In genomic region chr9:50811746-50812145, GRCm38 (mm10) we compare ENCODE assay signal across 25 mouse cellular contexts. TPM values are rescaled to one million over a fixed set of nuclear protein-coding genes. Genes with fewer than 3 reads are reported as not detected.
DNase-seq lines count a peak whose midpoint lies in the region; ATAC-seq and TF ChIP-seq lines count a peak whose summit lies in the region.
"Had no signal": no experiment of that assay in that cellular context is flagged by ENCODE, and none has a peak within 500 bp of the region (broad histone marks: within the 10 kb centered on the region; RNA-seq: fewer than 3 reads in every experiment).

No protein-coding gene starts in this region.

- no peak for TF ChIP-seq POLR2A in cerebellum, adult 2 months (IDR thresholded peaks at IDR 0.05; ENCODE audit: borderline replicate concordance, insufficient read depth, low read length)

- ATAC-seq in stomach, embryonic 15.5 days (ENCODE audit: insufficient read depth, low FRiP score, low read depth), result 0 out of 2 replicates have a peak, but pooled peaks have one; percentile 50
- no peak for ATAC-seq in stomach, postnatal 0 days (ENCODE audit: low FRiP score, low TSS enrichment)
- ATAC-seq in erythroid progenitor cell, adult 5-6 weeks (replicated peaks; ENCODE audit: low FRiP score, poor library complexity, severe bottlenecking), result peak; percentile 60
- peak; percentile 69 for ATAC-seq in liver, embryonic 15.5 days (ENCODE audit: insufficient read depth)

- no peaks in the 10 kb centered on the region for H3K4me1 ChIP-seq in stomach, embryonic 15.5 days
- H3K4me1 ChIP-seq in stomach, postnatal 0 days (replicated peaks; ENCODE audit: control insufficient read depth, insufficient read depth), result no peaks in the 10 kb centered on the region
- H3K4me1 ChIP-seq in liver, embryonic 15.5 days (replicated peaks), result peaks cover 87% of the 10 kb centered on the region
- H3K4me1 ChIP-seq in cerebellum, adult 2 months (ENCODE audit: control insufficient read depth, insufficient read depth, low read length), result no peaks in the 10 kb centered on the region
- H3K4me1 ChIP-seq: forebrain, embryonic 12.5 days; hindbrain, embryonic 15.5 days; neural tube, embryonic 13.5 days had no signal

- no peak for TF ChIP-seq EP300 in stomach, postnatal 0 days (optimal IDR thresholded peaks at IDR 0.05)

- no peaks in the 10 kb centered on the region for H3K9me3 ChIP-seq in stomach, embryonic 15.5 days
- no peaks in the 10 kb centered on the region for H3K9me3 ChIP-seq in stomach, postnatal 0 days (ENCODE audit: control insufficient read depth, low read length)
- 0 out of 2 replicates have a peak, but pooled peaks cover 3% of the 10 kb centered on the region for H3K9me3 ChIP-seq in liver, embryonic 15.5 days (replicated peaks)
- H3K9me3 ChIP-seq: forebrain, embryonic 12.5 days; G1E; heart, embryonic 10.5 days; hindbrain, embryonic 15.5 days; neural tube, embryonic 13.5 days had no signal

- H3K27me3 ChIP-seq in stomach, embryonic 15.5 days (replicated peaks), result no peaks in the 10 kb centered on the region
- H3K27me3 ChIP-seq in stomach, postnatal 0 days (ENCODE audit: control insufficient read depth, insufficient read depth, low read length), result no peaks in the 10 kb centered on the region
- H3K27me3 ChIP-seq in liver, embryonic 15.5 days, result no peaks in the 10 kb centered on the region
- no peaks in the 10 kb centered on the region for H3K27me3 ChIP-seq in cerebellum, adult 2 months (ENCODE audit: control insufficient read depth, insufficient read depth, low read length)
- H3K27me3 ChIP-seq: CH12.LX; forebrain, embryonic 12.5 days; hindbrain, embryonic 15.5 days; neural tube, embryonic 13.5 days had no signal

- H3K4me2 ChIP-seq in stomach, embryonic 15.5 days, result no peak overlapping the region
- H3K4me2 ChIP-seq in stomach, postnatal 0 days (replicated peaks; ENCODE audit: low read depth), result no peak overlapping the region
- H3K4me2 ChIP-seq in liver, embryonic 15.5 days, result peak overlapping the region; percentile 50
- H3K4me2 ChIP-seq: forebrain, embryonic 12.5 days; hindbrain, embryonic 15.5 days; neural tube, embryonic 13.5 days had no signal

- H3K4me3 ChIP-seq in stomach, embryonic 15.5 days (replicated peaks), result no peak overlapping the region
- H3K4me3 ChIP-seq in stomach, postnatal 0 days (ENCODE audit: low read depth, low read length), result no peak overlapping the region
- no peak overlapping the region for H3K4me3 ChIP-seq in liver, embryonic 15.5 days (replicated peaks)
- H3K4me3 ChIP-seq in cerebellum, adult 2 months (replicated peaks; ENCODE audit: insufficient read depth, low read depth, low read length), result no peak overlapping the region
- H3K4me3 ChIP-seq: forebrain, embryonic 12.5 days; heart, embryonic 10.5 days; hindbrain, embryonic 15.5 days; neural tube, embryonic 13.5 days had no signal

- no peak for TF ChIP-seq CTCF in stomach, postnatal 0 days (IDR thresholded peaks at IDR 0.05; ENCODE audit: low read depth)
- TF ChIP-seq CTCF in cerebellum, adult 2 months (IDR thresholded peaks at IDR 0.05; ENCODE audit: borderline replicate concordance, insufficient read depth, low read depth, low read length), result no peak

- WGBS in stomach, embryonic 15.5 days, result 84% methylated on average over 2 of the region's 2 CpGs
- 93% methylated on average over 2 of the region's 2 CpGs for WGBS in stomach, postnatal 0 days
- 41% methylated on average over 2 of the region's 2 CpGs for WGBS in liver, embryonic 15.5 days (ENCODE audit: insufficient replicate concordance)
- WGBS in cerebellum, adult 2 months, result 78% methylated on average over 2 of the region's 2 CpGs

- H3K36me3 ChIP-seq in stomach, embryonic 15.5 days, result peaks cover 33% of the 10 kb centered on the region
- peaks cover 14% of the 10 kb centered on the region; the same call in 1 of the 2 replicates for H3K36me3 ChIP-seq in stomach, postnatal 0 days (ENCODE audit: control insufficient read depth, insufficient read depth, low read length)
- peaks cover 30% of the 10 kb centered on the region for H3K36me3 ChIP-seq in liver, embryonic 15.5 days (replicated peaks)

- no peak overlapping the region for H3K9ac ChIP-seq in stomach, embryonic 15.5 days
- no peak overlapping the region for H3K9ac ChIP-seq in stomach, postnatal 0 days (ENCODE audit: low read length)
- H3K9ac ChIP-seq in liver, embryonic 15.5 days, result 0 out of 2 replicates have a peak overlapping the region, but pooled peaks have one; percentile 1
- H3K9ac ChIP-seq: forebrain, embryonic 12.5 days; hindbrain, embryonic 15.5 days; neural tube, embryonic 13.5 days had no signal

- DNase-seq in stomach, postnatal 0 days (ENCODE audit: low spot score), result no peak
- DNase-seq in testis, postnatal 14 days (ENCODE audit: low spot score), result no peak
- no peak for DNase-seq in cerebellum, adult 2 months
- no peak for DNase-seq in retina, postnatal 1 day
- DNase-seq: adrenal gland, adult 2 months; B cell, adult 2 months; cerebellum, adult 9-11 months; kidney, adult 8-10 months; kidney, postnatal 10 days; lung, adult 18-20 months; lung, postnatal 14 days; midbrain, embryonic 14.5 days; right cerebral cortex, adult 18-20 months; thymus, postnatal 14 days had no signal

- H3K27ac ChIP-seq in stomach, embryonic 15.5 days, result no peak overlapping the region
- H3K27ac ChIP-seq in stomach, postnatal 0 days (replicated peaks), result no peak overlapping the region
- H3K27ac ChIP-seq in liver, embryonic 15.5 days (replicated peaks), result peak overlapping the region; percentile 93
- H3K27ac ChIP-seq in cerebellum, adult 2 months (ENCODE audit: insufficient read depth, low read length), result no peak overlapping the region
- H3K27ac ChIP-seq: forebrain, embryonic 12.5 days; heart, embryonic 10.5 days; hindbrain, embryonic 15.5 days; neural tube, embryonic 13.5 days had no signal

RNA-seq across cellular contexts. Expression of gene Ppp2r1b, which starts 33.4 kb away (rescaled TPM):
- polyA plus RNA-seq in stomach, embryonic 15.5 days (2015; fragmentation: Nextera tagmentation; extraction: Ambion mirVana), result 74.3 and 74.5 TPM in 2 replicates
- polyA plus RNA-seq in stomach, postnatal 0 days (2015; fragmentation: Nextera tagmentation; extraction: Ambion mirVana), result 32.6 and 33.2 TPM in 2 replicates
- 88.0 and 88.3 TPM in 2 replicates for total RNA-seq in erythroid progenitor cell, adult 5-6 weeks (2015; ENCODE audit: low replicate concordance)
- 87.7 and 116 TPM in 2 replicates for total RNA-seq in erythroid progenitor cell, adult 5-6 weeks (2017; ENCODE audit: low replicate concordance)
- 68.8 and 70.2 TPM in 2 replicates for polyA plus RNA-seq in liver, embryonic 15.5 days (2015; fragmentation: Nextera tagmentation; extraction: Ambion mirVana)
- 30.2 and 34.7 TPM in 2 replicates for polyA plus RNA-seq in cerebellum, adult 2 months (2012; rRNA removed)

RNA-seq across cellular contexts. Expression of gene 1110032A03Rik, which starts 36.4 kb away (rescaled TPM):
- polyA plus RNA-seq in stomach, embryonic 15.5 days (2015; fragmentation: Nextera tagmentation; extraction: Ambion mirVana), result 31.2 and 32.6 TPM in 2 replicates
- polyA plus RNA-seq in stomach, postnatal 0 days (2015; fragmentation: Nextera tagmentation; extraction: Ambion mirVana), result 36.8 and 41.3 TPM in 2 replicates
- 28.1 and 38.2 TPM in 2 replicates for total RNA-seq in erythroid progenitor cell, adult 5-6 weeks (2015; ENCODE audit: low replicate concordance)
- total RNA-seq in erythroid progenitor cell, adult 5-6 weeks (2017; ENCODE audit: low replicate concordance), result 15.9 and 21.1 TPM in 2 replicates
- 17.4 and 18.6 TPM in 2 replicates for polyA plus RNA-seq in liver, embryonic 15.5 days (2015; fragmentation: Nextera tagmentation; extraction: Ambion mirVana)
- 84.5 and 87.8 TPM in 2 replicates for polyA plus RNA-seq in cerebellum, adult 2 months (2012; rRNA removed)

RNA-seq across cellular contexts. Expression of gene Alg9, which starts 36.9 kb away (rescaled TPM):
- 36.7 and 40.6 TPM in 2 replicates for polyA plus RNA-seq in stomach, embryonic 15.5 days (2015; fragmentation: Nextera tagmentation; extraction: Ambion mirVana)
- 19.7 and 19.8 TPM in 2 replicates for polyA plus RNA-seq in stomach, postnatal 0 days (2015; fragmentation: Nextera tagmentation; extraction: Ambion mirVana)
- total RNA-seq in erythroid progenitor cell, adult 5-6 weeks (2015; ENCODE audit: low replicate concordance), result 16.8 and 45.4 TPM in 2 replicates
- total RNA-seq in erythroid progenitor cell, adult 5-6 weeks (2017; ENCODE audit: low replicate concordance), result 11.4 and 14.8 TPM in 2 replicates
- 14.3 and 14.4 TPM in 2 replicates for polyA plus RNA-seq in liver, embryonic 15.5 days (2015; fragmentation: Nextera tagmentation; extraction: Ambion mirVana)
- polyA plus RNA-seq in cerebellum, adult 2 months (2012; rRNA removed), result 22.5 and 23.7 TPM in 2 replicates

RNA-seq across cellular contexts. Expression of gene Fdxacb1, which starts 43.7 kb away (rescaled TPM):
- polyA plus RNA-seq in stomach, embryonic 15.5 days (2015; fragmentation: Nextera tagmentation; extraction: Ambion mirVana), result 12.3 and 12.5 TPM in 2 replicates
- polyA plus RNA-seq in stomach, postnatal 0 days (2015; fragmentation: Nextera tagmentation; extraction: Ambion mirVana), result 7.2 and 8.3 TPM in 2 replicates
- 7.9 and 8.0 TPM in 2 replicates for total RNA-seq in erythroid progenitor cell, adult 5-6 weeks (2015; ENCODE audit: low replicate concordance)
- total RNA-seq in erythroid progenitor cell, adult 5-6 weeks (2017; ENCODE audit: low replicate concordance), result 6.8 and 8.2 TPM in 2 replicates
- 8.5 and 10.3 TPM in 2 replicates for polyA plus RNA-seq in liver, embryonic 15.5 days (2015; fragmentation: Nextera tagmentation; extraction: Ambion mirVana)
- 7.3 and 8.0 TPM in 2 replicates for polyA plus RNA-seq in cerebellum, adult 2 months (2012; rRNA removed)

RNA-seq across cellular contexts. Expression of gene Hspb2, which starts 59.6 kb away (rescaled TPM):
- 5.4 and 6.9 TPM in 2 replicates for polyA plus RNA-seq in stomach, embryonic 15.5 days (2015; fragmentation: Nextera tagmentation; extraction: Ambion mirVana)
- 21.6 and 23.4 TPM in 2 replicates for polyA plus RNA-seq in stomach, postnatal 0 days (2015; fragmentation: Nextera tagmentation; extraction: Ambion mirVana)
- total RNA-seq in erythroid progenitor cell, adult 5-6 weeks (2015; ENCODE audit: low replicate concordance), result not detected in 2 replicates
- total RNA-seq in erythroid progenitor cell, adult 5-6 weeks (2017; ENCODE audit: low replicate concordance), result not detected in 2 replicates
- polyA plus RNA-seq in liver, embryonic 15.5 days (2015; fragmentation: Nextera tagmentation; extraction: Ambion mirVana), result 2.1 and 3.5 TPM in 2 replicates
- 3.2 and 3.4 TPM in 2 replicates for polyA plus RNA-seq in cerebellum, adult 2 months (2012; rRNA removed)
- total RNA-seq: CH12.LX; G1E; hematopoietic stem cell, adult 5-6 weeks; megakaryocyte, adult 5-6 weeks had no signal
- polyA plus RNA-seq: G1E had no signal
